Comparison of ENCODE assay signal across 16 mouse cellular contexts in genomic region chr2:71809289-71809860, GRCm38 (mm10).
DNase-seq lines count a peak whose midpoint lies in the region; ATAC-seq lines count a peak whose summit lies in the region.
"Had no signal": no experiment of that assay in that cellular context is flagged by ENCODE, and none has a peak within 500 bp of the region (broad histone marks: within the 10 kb centered on the region; RNA-seq: fewer than 3 reads in every experiment).

No protein-coding gene starts in this region.

- peak; percentile 34; the same call in 1 of the 2 replicates for ATAC-seq in heart, embryonic 12.5 days (ENCODE audit: insufficient number of reproducible peaks, low FRiP score)
- ATAC-seq in heart, embryonic 11.5 days (replicated peaks; ENCODE audit: insufficient number of reproducible peaks, low FRiP score, low TSS enrichment): no peak
- ATAC-seq in CD4-positive, CD25-positive, alpha-beta regulatory T cell, adult 4 months: peak; percentile 29
- ATAC-seq in intestine, embryonic 15.5 days: peak; percentile 32; the same call in 1 of the 2 replicates
- peak; percentile 53 for ATAC-seq in megakaryocyte-erythroid progenitor cell, adult 5-6 weeks (replicated peaks; ENCODE audit: low FRiP score, low TSS enrichment, poor library complexity, severe bottlenecking)
- no peak for ATAC-seq in midbrain, embryonic 13.5 days
- ATAC-seq: forebrain, embryonic 14.5 days; lung, postnatal 0 days had no signal

- H3K4me2 ChIP-seq in heart, embryonic 12.5 days: no peak overlapping the region
- no peak overlapping the region for H3K4me2 ChIP-seq in heart, embryonic 11.5 days
- no peak overlapping the region for H3K4me2 ChIP-seq in intestine, embryonic 15.5 days (replicated peaks)
- no peak overlapping the region for H3K4me2 ChIP-seq in midbrain, embryonic 13.5 days (replicated peaks)
- H3K4me2 ChIP-seq: midbrain, embryonic 12.5 days had no signal

- H3K36me3 ChIP-seq in heart, embryonic 12.5 days: peaks cover 4% of the 10 kb centered on the region; the same call in 1 of the 2 replicates
- H3K36me3 ChIP-seq in heart, embryonic 11.5 days (ENCODE audit: control insufficient read depth, insufficient read depth, low read length): no peaks in the 10 kb centered on the region
- H3K36me3 ChIP-seq in intestine, embryonic 15.5 days: no peaks in the 10 kb centered on the region
- no peaks in the 10 kb centered on the region for H3K36me3 ChIP-seq in midbrain, embryonic 13.5 days
- H3K36me3 ChIP-seq: midbrain, embryonic 12.5 days had no signal

- 46% methylated on average over 10 of the region's 10 CpGs for WGBS in heart, embryonic 12.5 days
- WGBS in heart, embryonic 11.5 days (ENCODE audit: insufficient replicate concordance): 48% methylated on average over 10 of the region's 10 CpGs
- 63% methylated on average over 10 of the region's 10 CpGs for WGBS in intestine, embryonic 15.5 days
- WGBS in midbrain, embryonic 13.5 days: 89% methylated on average over 10 of the region's 10 CpGs

- H3K9ac ChIP-seq in heart, embryonic 12.5 days: no peak overlapping the region
- H3K9ac ChIP-seq in heart, embryonic 11.5 days (ENCODE audit: low read depth, low read length): no peak overlapping the region
- no peak overlapping the region for H3K9ac ChIP-seq in intestine, embryonic 15.5 days
- no peak overlapping the region for H3K9ac ChIP-seq in midbrain, embryonic 13.5 days (replicated peaks)
- H3K9ac ChIP-seq: midbrain, embryonic 12.5 days had no signal

- no peaks in the 10 kb centered on the region for H3K9me3 ChIP-seq in heart, embryonic 12.5 days (replicated peaks)
- no peaks in the 10 kb centered on the region for H3K9me3 ChIP-seq in heart, embryonic 11.5 days (replicated peaks; ENCODE audit: control insufficient read depth, low read length)
- H3K9me3 ChIP-seq in intestine, embryonic 15.5 days: no peaks in the 10 kb centered on the region
- no peaks in the 10 kb centered on the region for H3K9me3 ChIP-seq in midbrain, embryonic 13.5 days
- H3K9me3 ChIP-seq: midbrain, embryonic 12.5 days had no signal

- H3K4me3 ChIP-seq in heart, embryonic 12.5 days: no peak overlapping the region
- H3K4me3 ChIP-seq in heart, embryonic 11.5 days (ENCODE audit: low read depth, low read length): no peak overlapping the region
- no peak overlapping the region for H3K4me3 ChIP-seq in intestine, embryonic 15.5 days (replicated peaks)
- H3K4me3 ChIP-seq in midbrain, embryonic 13.5 days (replicated peaks): no peak overlapping the region
- H3K4me3 ChIP-seq: midbrain, embryonic 12.5 days; myocyte had no signal

- no peaks in the 10 kb centered on the region for H3K27me3 ChIP-seq in heart, embryonic 12.5 days (replicated peaks)
- no peaks in the 10 kb centered on the region for H3K27me3 ChIP-seq in heart, embryonic 11.5 days (ENCODE audit: control insufficient read depth, insufficient read depth, low read length)
- H3K27me3 ChIP-seq in intestine, embryonic 15.5 days (replicated peaks): no peaks in the 10 kb centered on the region
- H3K27me3 ChIP-seq in midbrain, embryonic 13.5 days: peaks cover 3% of the 10 kb centered on the region; the same call in 1 of the 2 replicates

- 0 out of 2 replicates have a peak overlapping the region, but pooled peaks have one; percentile 14 for H3K27ac ChIP-seq in heart, embryonic 12.5 days (ENCODE audit: poor library complexity, severe bottlenecking)
- no peak overlapping the region for H3K27ac ChIP-seq in heart, embryonic 11.5 days (ENCODE audit: low read depth, low read length)
- H3K27ac ChIP-seq in intestine, embryonic 15.5 days: no peak overlapping the region
- H3K27ac ChIP-seq in midbrain, embryonic 13.5 days: no peak overlapping the region
- H3K27ac ChIP-seq: midbrain, embryonic 12.5 days had no signal

- peaks cover 76% of the 10 kb centered on the region for H3K4me1 ChIP-seq in heart, embryonic 12.5 days (replicated peaks)
- H3K4me1 ChIP-seq in heart, embryonic 11.5 days (ENCODE audit: control insufficient read depth, insufficient read depth, low read length): peaks cover 49% of the 10 kb centered on the region
- peaks cover 14% of the 10 kb centered on the region for H3K4me1 ChIP-seq in intestine, embryonic 15.5 days (replicated peaks)
- H3K4me1 ChIP-seq in midbrain, embryonic 13.5 days (replicated peaks): peaks cover 1% of the 10 kb centered on the region

- no peak for DNase-seq in cerebellum, postnatal 14 days
- DNase-seq: cerebellum, adult 9-11 months; heart, adult 18-20 months; heart, postnatal 4 days; kidney, postnatal 10 days; thymus, postnatal 36 days had no signal

Comparison
In these comparisons a context has a peak if more than half of its experiments do, and no peak if none do; other contexts are left out.
1. ATAC-seq: peak in heart, embryonic 12.5 days (single experiment), CD4-positive, CD25-positive, alpha-beta regulatory T cell, adult 4 months (single experiment), intestine, embryonic 15.5 days (single experiment) and megakaryocyte-erythroid progenitor cell, adult 5-6 weeks (single experiment); none in heart, embryonic 11.5 days (single experiment) and midbrain, embryonic 13.5 days (single experiment).